In genomic region chr16:28929686-28930291, GRCm38 (mm10) we compare ENCODE assay signal across 8 mouse cellular contexts. TPM values are rescaled to one million over a fixed set of nuclear protein-coding genes. Genes with fewer than 3 reads are reported as not detected.
DNase-seq lines count a peak whose midpoint lies in the region; ATAC-seq and TF ChIP-seq lines count a peak whose summit lies in the region.

No protein-coding gene starts in this region.

- peaks cover 44% of the 10 kb centered on the region for H3K27me3 ChIP-seq in forebrain, embryonic 10.5 days (ENCODE audit: poor library complexity, severe bottlenecking)
- 0 out of 2 replicates have a peak, but pooled peaks cover 7% of the 10 kb centered on the region for H3K27me3 ChIP-seq in heart, embryonic 12.5 days (replicated peaks)
- H3K27me3 ChIP-seq in kidney, embryonic 16.5 days (ENCODE audit: insufficient read depth, low read length), result no peaks in the 10 kb centered on the region
- no peaks in the 10 kb centered on the region for H3K27me3 ChIP-seq in liver, adult 2 months (ENCODE audit: control insufficient read depth, insufficient read depth, low read length)

- peak; percentile 56 for ATAC-seq in heart, embryonic 12.5 days (ENCODE audit: insufficient number of reproducible peaks, low FRiP score)
- ATAC-seq in kidney, embryonic 16.5 days (ENCODE audit: low FRiP score, low TSS enrichment), result peak; percentile 61
- ATAC-seq in erythroid progenitor cell, adult 5-6 weeks (replicated peaks; ENCODE audit: low FRiP score, poor library complexity, severe bottlenecking), result no peak

- H3K4me1 ChIP-seq in forebrain, embryonic 10.5 days, result peaks cover 33% of the 10 kb centered on the region
- peaks cover 13% of the 10 kb centered on the region for H3K4me1 ChIP-seq in heart, embryonic 12.5 days (replicated peaks)
- H3K4me1 ChIP-seq in kidney, embryonic 16.5 days (ENCODE audit: insufficient read depth, low read length), result peaks cover 18% of the 10 kb centered on the region
- peaks cover 10% of the 10 kb centered on the region for H3K4me1 ChIP-seq in liver, adult 2 months (ENCODE audit: control insufficient read depth, insufficient read depth, low read length)

- peaks cover 13% of the 10 kb centered on the region for H3K79me2 ChIP-seq in liver, adult 2 months (ENCODE audit: control insufficient read depth, insufficient read depth, low read length)

- no peaks in the 10 kb centered on the region for H3K9me3 ChIP-seq in forebrain, embryonic 10.5 days
- no peaks in the 10 kb centered on the region for H3K9me3 ChIP-seq in heart, embryonic 12.5 days (replicated peaks)
- H3K9me3 ChIP-seq in kidney, embryonic 16.5 days (ENCODE audit: low read length), result no peaks in the 10 kb centered on the region

- H3K4me3 ChIP-seq in forebrain, embryonic 10.5 days, result peak overlapping the region; percentile 89
- H3K4me3 ChIP-seq in heart, embryonic 12.5 days, result peak overlapping the region; percentile 64
- peak overlapping the region; percentile 85 for H3K4me3 ChIP-seq in kidney, embryonic 16.5 days (ENCODE audit: low read length)
- H3K4me3 ChIP-seq in liver, adult 2 months (ENCODE audit: insufficient read depth, low read depth, low read length), result peak overlapping the region; percentile 72

- no peak for TF ChIP-seq CTCF in liver, adult 2 months (IDR thresholded peaks at IDR 0.05; ENCODE audit: low read depth, low read length)

- H3K36me3 ChIP-seq in forebrain, embryonic 10.5 days (replicated peaks), result no peaks in the 10 kb centered on the region
- no peaks in the 10 kb centered on the region for H3K36me3 ChIP-seq in heart, embryonic 12.5 days
- no peaks in the 10 kb centered on the region for H3K36me3 ChIP-seq in kidney, embryonic 16.5 days (ENCODE audit: insufficient read depth, low read length)
- H3K36me3 ChIP-seq in liver, adult 2 months (ENCODE audit: control insufficient read depth, insufficient read depth, low read length), result no peaks in the 10 kb centered on the region

- WGBS in forebrain, embryonic 10.5 days, result under 1% methylated on average over 66 of the region's 66 CpGs
- WGBS in heart, embryonic 12.5 days, result under 1% methylated on average over 58 of the region's 66 CpGs
- under 1% methylated on average over 41 of the region's 66 CpGs for WGBS in kidney, embryonic 16.5 days
- WGBS in liver, adult 2 months, result under 1% methylated on average over 62 of the region's 66 CpGs

- H3K27ac ChIP-seq in forebrain, embryonic 10.5 days, result peak overlapping the region; percentile 95
- peak overlapping the region; percentile 94 for H3K27ac ChIP-seq in heart, embryonic 12.5 days (ENCODE audit: poor library complexity, severe bottlenecking)
- H3K27ac ChIP-seq in kidney, embryonic 16.5 days (ENCODE audit: low read length), result peak overlapping the region; percentile 95
- peak overlapping the region; percentile 92 for H3K27ac ChIP-seq in liver, adult 2 months (replicated peaks; ENCODE audit: insufficient read depth, low read depth, low read length)

- peak overlapping the region; percentile 71 for H3K4me2 ChIP-seq in heart, embryonic 12.5 days
- peak overlapping the region; percentile 83 for H3K4me2 ChIP-seq in kidney, embryonic 16.5 days (replicated peaks; ENCODE audit: low read depth, low read length)

- DNase-seq in thymus, postnatal 4 days, result peak; percentile 8
- no peak for DNase-seq in thymus, adult 18-20 months
- peak; percentile 65 for DNase-seq in forebrain, embryonic 10.5 days (ENCODE audit: extremely low spot score, low spot score)
- DNase-seq in liver, adult 2 months (ENCODE audit: extremely low read depth, low read depth, low spot score), result peak; percentile 66
- DNase-seq in neural tube, embryonic 10.5 days (ENCODE audit: extremely low spot score, low spot score), result peak; percentile 74

- H3K9ac ChIP-seq in heart, embryonic 12.5 days, result peak overlapping the region; percentile 91
- H3K9ac ChIP-seq in kidney, embryonic 16.5 days (replicated peaks; ENCODE audit: low read length), result peak overlapping the region; percentile 92
- H3K9ac ChIP-seq in liver, adult 2 months (ENCODE audit: low read depth, low read length), result peak overlapping the region; percentile 92

- TF ChIP-seq POLR2A in liver, adult 2 months (IDR thresholded peaks at IDR 0.05; ENCODE audit: extremely low read depth, insufficient read depth, low read length), result 0 out of 2 replicates have a peak, but pooled peaks have one; percentile 45

RNA-seq across cellular contexts. Expression of gene Mb21d2, which starts 0.3 kb away (rescaled TPM):
- polyA plus RNA-seq in forebrain, embryonic 10.5 days (2016; fragmentation: Nextera tagmentation; extraction: Ambion mirVana), result 4.5 and 4.6 TPM in 2 replicates
- 6.9 and 7.1 TPM in 2 replicates for polyA plus RNA-seq in heart, embryonic 12.5 days (2016; fragmentation: Nextera tagmentation; extraction: Ambion mirVana)
- 5.6 and 5.9 TPM in 2 replicates for polyA plus RNA-seq in kidney, embryonic 16.5 days (2015; fragmentation: Nextera tagmentation; extraction: Ambion mirVana)
- total RNA-seq in liver, adult 2 months (2014; rRNA removed), result 8.3 and 8.6 TPM in 2 replicates
- polyA plus RNA-seq in liver, adult 2 months (2012; rRNA removed), result 14.1 and 14.7 TPM in 2 replicates
- total RNA-seq in erythroid progenitor cell, adult 5-6 weeks (2015; ENCODE audit: low replicate concordance), result not detected in 2 replicates
- not detected in 2 replicates for total RNA-seq in erythroid progenitor cell, adult 5-6 weeks (2017; ENCODE audit: low replicate concordance)

Comparison
In these comparisons a context has a peak if more than half of its experiments do, and no peak if none do; other contexts are left out.
1. DNase-seq: peak in thymus, postnatal 4 days (single experiment), forebrain, embryonic 10.5 days (single experiment), liver, adult 2 months (single experiment) and neural tube, embryonic 10.5 days (single experiment); none in thymus, adult 18-20 months (0 of 2).
2. Peak in every context shown above with its lines, with median percentiles within 50 percentile points of each other: H3K27ac ChIP-seq, H3K4me3 ChIP-seq and H3K9ac ChIP-seq.